Mouse (Mus musculus) layer of hippocampus, adult 8-10 months (tissue): ENCODE measurements at regions not wholly inside any gene's neighbourhood (a gene's known extent, or its start where the extent isn't known, plus 50 kb on each side); places are given as distances from the start of the nearest gene placed in this dataset.

Source experiments
- DNase-seq, 2 experiments: peaks; one replicate each; pipeline ENCODE4 v3.0.0; 2022; ENCODE audit warnings: low spot score in 2 of 2

- DNase-seq: peak in 1 of 2 experiments; percentile 48
These were observed 54.6 kb downstream of the Gm11733 start for GRCm38 (mm10) chr11:117538732-117539131.

GRCm38 (mm10) chr11:117540609-117541008 lies 56.4 kb downstream of the Gm11733 start:
- DNase-seq: no peak

GRCm38 (mm10) chr11:117541205-117541884 lies 57.2 kb downstream of the Gm11733 start:
- peak; percentile 43 to 47 for DNase-seq

- DNase-seq: no peak
These were observed 59.0 kb downstream of the Gm11733 start for GRCm38 (mm10) chr11:117543191-117543590.

- DNase-seq: no peak
These were observed 60.3 kb downstream of the Gm11733 start for GRCm38 (mm10) chr11:117544507-117544906.

GRCm38 (mm10) chr11:117544926-117545325 lies 60.8 kb downstream of the Gm11733 start:
- no peak for DNase-seq

GRCm38 (mm10) chr11:117551926-117552325 lies 67.8 kb downstream of the Gm11733 start:
- peak; percentile 52 to 66 for DNase-seq

GRCm38 (mm10) chr11:117552430-117552969 lies 68.3 kb downstream of the Gm11733 start:
- no peak for DNase-seq

- DNase-seq: no peak
These were observed 69.9 kb downstream of the Gm11733 start for GRCm38 (mm10) chr11:117554111-117554510.

GRCm38 (mm10) chr11:117557474-117558381 lies 73.6 kb downstream of the Gm11733 start:
- no peak for DNase-seq

- DNase-seq: no peak
These were observed 75.7 kb downstream of the Gm11733 start for GRCm38 (mm10) chr11:117559839-117560238.

GRCm38 (mm10) chr11:117567961-117568605 lies 83.9 kb downstream of the Gm11733 start:
- no peak for DNase-seq

GRCm38 (mm10) chr11:117568606-117568991 lies 84.4 kb downstream of the Gm11733 start:
- no peak for DNase-seq

- no peak for DNase-seq
These were observed 84.5 kb upstream of the Tnrc6c start for GRCm38 (mm10) chr11:117569566-117570101.

GRCm38 (mm10) chr11:117571858-117572257 lies 82.2 kb upstream of the Tnrc6c start:
- no peak for DNase-seq

- DNase-seq: peak; percentile 40 to 57
These were observed 79.4 kb upstream of the Tnrc6c start for GRCm38 (mm10) chr11:117574721-117575120.

GRCm38 (mm10) chr11:117579121-117579520 lies 75.0 kb upstream of the Tnrc6c start:
- DNase-seq: no peak

GRCm38 (mm10) chr11:117579720-117580119 lies 74.4 kb upstream of the Tnrc6c start:
- no peak for DNase-seq

GRCm38 (mm10) chr11:117583478-117583877 lies 70.6 kb upstream of the Tnrc6c start:
- no peak for DNase-seq

GRCm38 (mm10) chr11:117585556-117585955 lies 68.5 kb upstream of the Tnrc6c start:
- no peak for DNase-seq

- no peak for DNase-seq
These were observed 68.0 kb upstream of the Tnrc6c start for GRCm38 (mm10) chr11:117586063-117586462.
